Mouse (Mus musculus) intestine, postnatal 0 days (tissue): Measurements from ENCODE around the gene Dbnl. TPM values are rescaled to one million over a fixed set of nuclear protein-coding genes. Genes with fewer than 3 reads are reported as not detected.

ENCODE experiments used
- ATAC-seq: fragments of 200-750 bp; cut with Nextera tagmentation; 2 replicates; pipeline ENCODE4 v1.8.0; 2017; ENCODE audit warnings: mild to moderate bottlenecking, moderate TSS enrichment, moderate library complexity
- H3K27ac ChIP-seq: fragments of 300-500 bp; sonication (generic); 2 replicates; pipeline ENCODE4 v1.5.1; 2014; ENCODE audit warnings: mild to moderate bottlenecking, low read depth, low read length, moderate library complexity
- H3K27me3 ChIP-seq: fragments of 300-500 bp; sonication (generic); replicated peaks from 2 replicates; pipeline ENCODE4 v1.6.1; 2014; ENCODE audit warnings: low read length, mixed read lengths; ENCODE audit not compliant: control insufficient read depth, insufficient read depth
- H3K36me3 ChIP-seq: fragments of 300-500 bp; sonication (generic); 2 replicates; pipeline ENCODE4 v1.6.1; 2014; ENCODE audit warnings: mild to moderate bottlenecking, moderate library complexity; ENCODE audit not compliant: control insufficient read depth, insufficient read depth
- H3K4me1 ChIP-seq: fragments of 300-500 bp; sonication (generic); replicated peaks from 2 replicates; pipeline ENCODE4 v1.6.1; 2014; ENCODE audit warnings: antibody characterized with exemption, low read length, mixed read lengths; ENCODE audit not compliant: control insufficient read depth, insufficient read depth
- H3K4me2 ChIP-seq: fragments of 300-500 bp; sonication (generic); replicated peaks from 2 replicates; pipeline ENCODE4 v1.6.1; 2014; ENCODE audit warnings: low read depth, mild to moderate bottlenecking, moderate library complexity
- H3K4me3 ChIP-seq: fragments of 300-500 bp; sonication (generic); 2 replicates; pipeline ENCODE4 v1.5.1; 2014; ENCODE audit warnings: low read depth, low read length
- H3K9ac ChIP-seq: fragments of 300-500 bp; sonication (generic); 2 replicates; pipeline ENCODE4 v1.6.1; 2014; ENCODE audit warnings: mild to moderate bottlenecking, low read depth, low read length
- H3K9me3 ChIP-seq: fragments of 300-500 bp; sonication (generic); 2 replicates; pipeline ENCODE4 v1.6.1; 2016; ENCODE audit warnings: mixed run types; ENCODE audit not compliant: control insufficient read depth
- CTCF ChIP-seq: sonication (generic); IDR thresholded peaks from 2 replicates; pipeline ENCODE4 v1.5.1; 2016; ENCODE audit warnings: low read depth, mild to moderate bottlenecking, control low read depth, antibody characterized with exemption, moderate library complexity
- WGBS: fragments of 180-500 bp; shearing (Covaris S2); extraction: QIAGEN DNeasy Blood & Tissue Kit; methylation state at CpG from one replicate; pipeline ENCODE4 v1.1.7; 2014; 5-methylcytosine and 5-hydroxymethylcytosine counted together
- polyA plus RNA-seq: library from polyadenylated mRNA; unstranded; fragments of >200 nt; fragmentation: Nextera tagmentation; extraction: Ambion mirVana; gene quantifications from 2 replicates; pipeline ENCODE4 v1.2.1, GENCODE M21; 2015

Gene Dbnl
- polyA plus RNA-seq, 1 experiment from 2014 or later, result 93.0 TPM

DNA sequence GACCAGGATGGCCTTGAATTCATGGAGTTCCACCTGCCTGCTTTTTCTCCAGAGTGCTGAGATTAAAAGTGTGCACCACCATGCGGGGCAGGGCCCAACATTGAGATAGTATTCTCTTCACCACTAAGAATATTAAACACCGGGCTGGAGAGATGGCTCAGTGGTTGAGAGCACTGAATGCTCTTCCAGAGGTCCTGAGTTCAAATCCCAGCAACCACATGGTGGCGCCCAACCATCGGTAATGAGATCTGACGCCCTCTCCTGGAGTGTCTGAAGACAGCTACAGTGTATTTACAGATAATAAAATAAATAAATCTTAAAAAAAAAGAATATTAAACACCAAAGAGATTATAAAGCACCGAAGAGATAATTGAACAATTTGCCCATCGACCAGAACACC lies 46.2 kb upstream of the Dbnl start:
- H3K4me2 ChIP-seq, result no peak overlapping the region
- no peaks in the 10 kb centered on the region for H3K9me3 ChIP-seq
- WGBS, result 72% methylated on average over 7 of the region's 7 CpGs
- H3K9ac ChIP-seq, result no peak overlapping the region
- no peak overlapping the region for H3K27ac ChIP-seq
- no peak for ATAC-seq
- H3K4me1 ChIP-seq, result 0 out of 2 replicates have a peak, but pooled peaks cover 6% of the 10 kb centered on the region
- H3K36me3 ChIP-seq, result no peaks in the 10 kb centered on the region
- H3K4me3 ChIP-seq, result no peak overlapping the region
- no peaks in the 10 kb centered on the region for H3K27me3 ChIP-seq
- TF ChIP-seq CTCF, result peak; percentile 68

DNA sequence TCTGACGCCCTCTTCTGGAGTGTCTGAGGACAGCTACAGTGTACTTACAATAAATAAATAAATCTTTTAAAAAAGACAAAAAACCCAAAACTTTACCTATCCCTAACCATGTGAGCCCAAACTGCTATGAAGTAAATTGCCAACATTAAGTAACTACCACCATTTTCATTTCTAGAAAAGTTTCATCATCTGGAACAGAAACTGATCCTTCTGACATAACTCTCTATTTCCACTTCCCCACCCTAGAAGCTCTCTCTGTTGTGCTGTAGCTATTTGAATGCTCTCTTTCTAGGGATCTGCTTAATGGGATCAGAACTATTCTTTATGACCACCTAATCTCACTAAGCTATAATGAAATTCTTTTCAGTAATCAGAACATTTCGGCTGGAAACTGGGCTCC lies 43.3 kb upstream of the Dbnl start:
- no peak for TF ChIP-seq CTCF
- H3K27ac ChIP-seq, result no peak overlapping the region
- no peaks in the 10 kb centered on the region for H3K36me3 ChIP-seq
- no peak overlapping the region for H3K4me3 ChIP-seq
- no peaks in the 10 kb centered on the region for H3K9me3 ChIP-seq
- 70% methylated on average over 2 of the region's 2 CpGs for WGBS
- H3K4me2 ChIP-seq, result no peak overlapping the region
- 0 out of 2 replicates have a peak, but pooled peaks cover 2% of the 10 kb centered on the region for H3K4me1 ChIP-seq
- H3K9ac ChIP-seq, result no peak overlapping the region
- ATAC-seq, result no peak
- no peaks in the 10 kb centered on the region for H3K27me3 ChIP-seq

DNA sequence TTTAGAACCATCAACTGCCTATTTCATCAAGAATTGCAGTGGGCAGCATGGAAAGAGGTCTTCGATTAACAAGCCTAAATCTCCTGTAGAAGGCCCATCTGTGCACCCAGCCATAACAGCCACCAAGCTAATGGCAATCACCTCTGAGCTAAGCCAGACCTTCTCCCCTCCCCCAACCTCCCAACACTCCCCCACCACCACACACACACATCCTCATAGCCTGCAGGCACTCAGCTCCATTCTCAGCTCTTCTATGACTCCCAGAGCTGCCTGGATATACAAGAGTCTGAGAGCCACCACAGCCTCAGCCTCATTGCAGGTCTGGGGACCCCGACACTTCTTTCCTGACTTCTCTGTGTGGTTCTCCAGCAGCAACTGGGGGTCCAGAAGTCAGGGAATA lies 34.5 kb upstream of the Dbnl start:
- Histone ChIP-seq H3K4me1 (no peaks in the 10 kb centered on the region), H3K27ac (no peak overlapping the region), H3K4me3 (no peak overlapping the region), H3K27me3 (no peaks in the 10 kb centered on the region), H3K9ac (no peak overlapping the region), H3K36me3 (peaks cover 4% of the 10 kb centered on the region; the same call in 1 of the 2 replicates), H3K4me2 (no peak overlapping the region), H3K9me3 (peaks cover 3% of the 10 kb centered on the region; the same call in 1 of the 2 replicates)
- ATAC-seq, result no peak
- 80% methylated on average over 2 of the region's 2 CpGs for WGBS
- TF ChIP-seq CTCF, result no peak

DNA sequence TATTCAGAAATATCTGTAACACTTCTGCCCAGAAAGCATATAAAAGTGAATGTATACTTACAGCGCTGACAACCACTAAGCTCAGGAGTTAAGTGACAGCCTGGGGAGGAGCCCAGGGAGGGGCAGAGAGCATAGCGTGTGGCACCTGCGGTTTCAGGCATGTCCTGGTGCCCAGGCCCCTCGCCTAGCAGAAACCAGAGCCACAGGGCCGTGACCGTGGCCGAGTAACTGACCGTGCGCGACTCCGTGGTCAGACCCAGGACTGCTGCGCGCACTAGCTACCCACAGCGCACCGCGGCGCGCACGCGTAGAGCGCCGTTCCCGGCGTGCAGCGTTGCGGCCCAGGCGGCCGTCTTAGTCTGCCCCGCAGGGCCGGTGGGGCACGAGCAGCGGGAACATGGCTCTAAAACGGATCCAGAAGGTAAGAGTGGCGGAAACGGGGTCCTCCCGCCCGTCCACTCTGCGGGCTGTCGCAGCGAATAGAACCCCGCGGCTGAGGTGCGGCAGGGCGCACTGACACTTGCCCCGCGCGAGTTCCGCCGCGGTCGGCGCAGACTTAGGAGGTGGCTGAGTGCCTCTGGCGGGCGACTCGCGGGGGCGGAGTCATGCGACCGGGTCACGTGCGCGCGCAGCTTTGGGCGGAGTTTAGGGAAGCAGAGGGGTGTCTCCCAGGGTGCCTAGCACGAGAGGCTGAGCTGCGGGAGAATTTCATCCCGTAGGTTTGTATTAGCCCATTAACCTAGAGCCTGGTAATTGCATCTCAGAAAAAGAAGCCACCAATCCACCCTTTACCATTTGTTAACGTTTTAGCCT lies 26.3 kb upstream of the Dbnl start, which contains the start of gene Urgcp:
Urgcp (minus strand) TSS at position 557 of the 813 bp plus-strand sequence.
- H3K4me1 ChIP-seq, result 0 out of 2 replicates have a peak, but pooled peaks cover 2% of the 10 kb centered on the region
- peak; percentile 41 for TF ChIP-seq CTCF
- H3K27ac ChIP-seq, result peak within 1 kb of the TSS; percentile 92
- no peaks in the 10 kb centered on the region for H3K9me3 ChIP-seq
- peak within 1 kb of the TSS; percentile 77 for H3K9ac ChIP-seq
- WGBS, result under 1% methylated on average over 67 of the region's 68 CpGs
- H3K4me2 ChIP-seq, result peak within 1 kb of the TSS; percentile 64
- peak; percentile 97 for ATAC-seq
- H3K36me3 ChIP-seq, result no peaks in the 10 kb centered on the region
- H3K4me3 ChIP-seq, result peak within 1 kb of the TSS; percentile 67
- no peaks in the 10 kb centered on the region for H3K27me3 ChIP-seq

DNA sequence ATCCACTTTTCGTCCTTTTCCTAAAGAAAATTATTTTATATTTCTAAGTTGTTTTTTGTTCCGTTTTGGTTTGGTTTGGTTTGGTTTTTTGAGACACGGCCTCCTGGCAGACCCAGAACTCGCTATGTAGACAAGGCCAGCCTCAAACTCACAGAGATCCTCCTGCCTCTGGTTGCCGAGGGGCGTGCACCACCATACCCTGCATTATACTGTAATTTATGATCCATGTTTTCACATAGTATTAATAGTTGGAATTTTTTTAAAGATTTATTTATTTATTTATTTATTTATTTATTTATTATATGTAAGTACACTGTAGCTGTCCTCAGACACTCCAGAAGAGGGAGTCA lies 25.7 kb upstream of the Dbnl start:
- peak overlapping the region; percentile 64 for H3K4me2 ChIP-seq
- 0 out of 2 replicates have a peak overlapping the region, but pooled peaks have one; percentile 77 for H3K9ac ChIP-seq
- no peaks in the 10 kb centered on the region for H3K27me3 ChIP-seq
- peak; percentile 8; the same call in 1 of the 2 replicates for ATAC-seq
- H3K36me3 ChIP-seq, result no peaks in the 10 kb centered on the region
- no peak for TF ChIP-seq CTCF
- H3K4me1 ChIP-seq, result 0 out of 2 replicates have a peak, but pooled peaks cover 2% of the 10 kb centered on the region
- H3K4me3 ChIP-seq, result peak overlapping the region; percentile 67
- H3K9me3 ChIP-seq, result no peaks in the 10 kb centered on the region
- peak overlapping the region; percentile 92; the same call in 1 of the 2 replicates for H3K27ac ChIP-seq
- 10% methylated on average over 6 of the region's 6 CpGs for WGBS

DNA sequence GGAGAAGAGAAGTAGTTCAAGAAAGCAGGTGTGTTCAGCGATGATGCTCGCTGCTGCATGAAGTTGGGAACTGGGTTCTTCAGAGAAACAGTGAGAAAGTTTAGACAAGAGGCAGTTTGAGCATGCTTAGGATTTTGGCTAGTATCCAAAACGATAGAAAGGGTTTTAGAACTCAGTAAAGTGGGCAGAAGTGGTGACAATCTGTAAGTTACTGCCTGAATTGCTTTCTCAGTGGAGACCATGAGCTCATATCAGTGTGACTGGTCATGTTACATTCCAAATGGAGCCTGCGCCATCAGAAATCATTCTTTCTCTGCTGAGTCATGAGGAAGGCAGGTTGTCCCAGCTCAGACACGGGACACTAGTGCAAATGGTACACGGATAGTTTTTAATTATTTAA lies 22.3 kb upstream of the Dbnl start:
- 90% methylated on average over 6 of the region's 6 CpGs for WGBS
- Histone ChIP-seq H3K9ac (no peak overlapping the region), H3K36me3 (0 out of 2 replicates have a peak, but pooled peaks cover 2% of the 10 kb centered on the region), H3K4me3 (no peak overlapping the region), H3K4me2 (no peak overlapping the region), H3K27ac (no peak overlapping the region), H3K4me1 (no peaks in the 10 kb centered on the region), H3K27me3 (no peaks in the 10 kb centered on the region), H3K9me3 (no peaks in the 10 kb centered on the region)
- no peak for ATAC-seq
- TF ChIP-seq CTCF, result no peak
